Mouse (Mus musculus) forebrain, postnatal 0 days (tissue): Measurements from ENCODE around the gene Ralb. TPM values are rescaled to one million over a fixed set of nuclear protein-coding genes. Genes with fewer than 3 reads are reported as not detected.

Experiments used
- ATAC-seq: fragments of 200-750 bp; cut with Nextera tagmentation; 2 replicates; pipeline ENCODE4 v1.8.0; 2017; ENCODE audit warnings: mild to moderate bottlenecking, moderate library complexity
- DNase-seq: peaks from one replicate; pipeline ENCODE4 v3.0.0-alpha.2; 2015
- H3K27ac ChIP-seq: fragments of 300-500 bp; sonication (generic); 2 replicates; pipeline ENCODE4 v1.5.1; 2014; ENCODE audit warnings: low read depth, mild to moderate bottlenecking, antibody characterized with exemption, low read length, moderate library complexity, mixed read lengths
- H3K27me3 ChIP-seq: fragments of 300-500 bp; sonication (generic); 2 replicates; pipeline ENCODE4 v1.6.1; 2014; ENCODE audit warnings: mild to moderate bottlenecking, low read length, mixed read lengths; ENCODE audit not compliant: insufficient read depth
- H3K36me3 ChIP-seq: fragments of 300-500 bp; sonication (generic); 2 replicates; pipeline ENCODE4 v1.6.1; 2014; ENCODE audit warnings: mild to moderate bottlenecking, moderate library complexity; ENCODE audit not compliant: insufficient read depth
- H3K4me1 ChIP-seq: fragments of 300-500 bp; sonication (generic); 2 replicates; pipeline ENCODE4 v1.6.1; 2014; ENCODE audit warnings: antibody characterized with exemption; ENCODE audit not compliant: insufficient read depth
- H3K4me2 ChIP-seq: fragments of 300-500 bp; sonication (generic); 2 replicates; pipeline ENCODE4 v1.6.1; 2014; ENCODE audit warnings: low read depth, mild to moderate bottlenecking, moderate library complexity
- H3K4me3 ChIP-seq: fragments of 300-500 bp; sonication (generic); 2 replicates; pipeline ENCODE4 v1.5.1; 2014; ENCODE audit warnings: low read depth, low read length, mixed read lengths
- H3K9ac ChIP-seq: fragments of 300-500 bp; sonication (generic); 2 replicates; pipeline ENCODE4 v1.6.1; 2014; ENCODE audit warnings: mild to moderate bottlenecking
- H3K9me3 ChIP-seq: fragments of 300-500 bp; sonication (generic); 2 replicates; pipeline ENCODE4 v1.6.1; 2016; ENCODE audit warnings: low read length
- CTCF ChIP-seq: sonication (generic); IDR thresholded peaks from 2 replicates; pipeline ENCODE4 v1.5.1; 2016; ENCODE audit warnings: antibody characterized with exemption, control low read depth, low read depth
- WGBS: fragments of 180-500 bp; shearing (Covaris S2); extraction: QIAGEN DNeasy Blood & Tissue Kit; methylation state at CpG from one replicate; pipeline ENCODE4 v1.1.7; 2014; 5-methylcytosine and 5-hydroxymethylcytosine counted together
- polyA plus RNA-seq: library from polyadenylated mRNA; unstranded; fragments of >200 nt; fragmentation: Nextera tagmentation; extraction: Ambion mirVana; gene quantifications from 2 replicates; pipeline ENCODE4 v1.2.1, GENCODE M21; 2015
- total RNA-seq: library from RNA; depleted of rRNA; stranded (reverse); fragments of >200 nt; gene quantifications from 2 replicates; pipeline ENCODE4 v1.2.3, GENCODE M21; 2014

The Ralb gene
- total and polyA plus RNA-seq, 2 experiments from 2014 or later = 40.6 to 57.3 TPM

GRCm38 (mm10) chr1:119472648-119473047 lies 31.9 kb downstream of the Ralb start:
- H3K27me3 ChIP-seq = no peaks in the 10 kb centered on the region
- H3K9me3 ChIP-seq = no peaks in the 10 kb centered on the region
- DNase-seq = no peak
- no peak overlapping the region for H3K27ac ChIP-seq
- H3K4me1 ChIP-seq = 0 out of 2 replicates have a peak, but pooled peaks cover 3% of the 10 kb centered on the region
- H3K9ac ChIP-seq = no peak overlapping the region
- no peak overlapping the region for H3K4me3 ChIP-seq
- 50% methylated on average over 11 of the region's 11 CpGs for WGBS
- H3K36me3 ChIP-seq = peaks cover 38% of the 10 kb centered on the region
- ATAC-seq = peak; percentile 15; the same call in 1 of the 2 replicates
- TF ChIP-seq CTCF = no peak
- no peak overlapping the region for H3K4me2 ChIP-seq

DNA sequence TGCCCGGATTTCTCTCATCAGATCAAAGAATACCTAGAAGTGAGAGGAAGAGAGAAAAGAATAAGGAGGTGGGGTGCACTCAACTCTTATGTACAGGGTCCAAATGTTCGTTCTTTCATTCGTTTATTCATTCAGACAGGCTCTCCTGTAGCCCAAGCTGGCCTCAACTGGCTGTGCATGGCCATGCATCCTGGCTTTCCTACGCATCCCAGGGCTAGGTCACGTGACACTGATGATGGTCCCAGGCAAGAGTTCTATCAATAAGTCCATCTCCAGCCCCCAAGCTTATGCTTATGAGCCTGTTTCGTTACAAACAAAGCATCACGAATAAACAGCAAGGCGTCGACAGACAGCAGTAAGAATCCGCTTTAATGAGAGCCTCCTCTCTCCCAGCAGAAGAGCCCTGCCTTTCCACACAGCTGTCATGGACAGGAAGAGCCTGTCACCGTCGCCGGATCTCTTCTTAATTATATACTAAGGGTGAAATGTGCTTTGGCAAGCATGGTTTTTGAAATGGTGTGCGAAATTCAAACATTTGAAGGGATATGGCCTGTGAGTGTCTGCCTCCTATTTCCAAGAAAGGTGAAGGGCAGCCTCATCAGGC lies 32.7 kb downstream of the Ralb start:
- peaks cover 37% of the 10 kb centered on the region for H3K36me3 ChIP-seq
- no peak for TF ChIP-seq CTCF
- peak; percentile 86 for ATAC-seq
- no peak overlapping the region for H3K4me2 ChIP-seq
- no peak overlapping the region for H3K4me3 ChIP-seq
- no peaks in the 10 kb centered on the region for H3K27me3 ChIP-seq
- 0 out of 2 replicates have a peak, but pooled peaks cover 3% of the 10 kb centered on the region for H3K4me1 ChIP-seq
- WGBS = 40% methylated on average over 14 of the region's 14 CpGs
- no peaks in the 10 kb centered on the region for H3K9me3 ChIP-seq
- DNase-seq = peak; percentile 35
- H3K27ac ChIP-seq = peak overlapping the region; percentile 40
- H3K9ac ChIP-seq = no peak overlapping the region

DNA sequence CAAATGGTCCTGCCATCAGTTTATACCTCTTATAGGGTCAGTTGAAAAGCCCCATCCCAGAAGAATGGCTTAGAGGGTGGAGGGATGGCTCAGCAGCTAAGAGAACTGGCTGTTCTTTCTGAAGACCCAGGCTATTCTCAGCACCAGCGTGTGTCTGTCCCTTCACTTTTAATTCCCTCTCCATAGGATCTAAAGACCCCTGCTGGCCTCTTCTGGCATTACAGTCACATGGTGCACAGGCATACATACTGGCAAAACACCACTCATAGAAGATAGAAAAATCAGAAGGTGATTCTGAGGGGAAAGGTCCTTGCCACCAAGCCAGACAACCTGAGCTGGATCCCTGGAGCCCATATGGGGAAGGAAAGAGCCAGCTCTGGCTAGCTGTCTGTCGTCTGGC lies 41.2 kb downstream of the Ralb start:
- DNase-seq (peak; percentile 59), ATAC-seq (0 out of 2 replicates have a peak, but pooled peaks have one; percentile 39)
- WGBS = 42% methylated on average over 2 of the region's 2 CpGs
- Histone ChIP-seq H3K4me3 (no peak overlapping the region), H3K4me1 (no peaks in the 10 kb centered on the region), H3K4me2 (no peak overlapping the region), H3K36me3 (no peaks in the 10 kb centered on the region), H3K9ac (no peak overlapping the region), H3K9me3 (no peaks in the 10 kb centered on the region), H3K27me3 (no peaks in the 10 kb centered on the region), H3K27ac (no peak overlapping the region)
- TF ChIP-seq CTCF = peak; percentile 67

DNA sequence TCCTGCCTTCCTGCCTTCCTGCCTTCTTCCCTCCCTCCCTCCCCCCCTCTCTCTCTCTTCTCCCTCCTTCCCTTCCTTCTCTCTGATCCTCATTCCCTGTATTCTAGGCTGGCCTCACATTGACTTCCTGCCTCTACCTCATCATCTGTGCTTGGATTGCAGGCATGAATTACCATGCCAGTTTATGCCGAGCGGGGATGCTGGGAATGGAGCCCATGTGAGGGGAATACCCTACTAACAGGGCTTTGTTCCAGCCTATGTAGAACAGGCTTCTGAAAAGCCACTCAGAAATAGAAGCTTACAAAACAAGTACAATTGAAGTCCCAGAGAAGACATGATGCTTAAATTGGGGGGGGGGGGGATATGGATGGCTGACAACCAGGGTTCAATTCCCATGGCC lies 44.5 kb downstream of the Ralb start:
- DNase-seq (peak; percentile 63), ATAC-seq (peak; percentile 57)
- Histone ChIP-seq H3K4me3 (no peak overlapping the region), H3K27me3 (no peaks in the 10 kb centered on the region), H3K27ac (no peak overlapping the region), H3K9me3 (no peaks in the 10 kb centered on the region), H3K4me1 (no peaks in the 10 kb centered on the region), H3K4me2 (no peak overlapping the region), H3K36me3 (no peaks in the 10 kb centered on the region), H3K9ac (no peak overlapping the region)
- WGBS = 37% methylated on average over 2 of the region's 2 CpGs
- no peak for TF ChIP-seq CTCF

DNA sequence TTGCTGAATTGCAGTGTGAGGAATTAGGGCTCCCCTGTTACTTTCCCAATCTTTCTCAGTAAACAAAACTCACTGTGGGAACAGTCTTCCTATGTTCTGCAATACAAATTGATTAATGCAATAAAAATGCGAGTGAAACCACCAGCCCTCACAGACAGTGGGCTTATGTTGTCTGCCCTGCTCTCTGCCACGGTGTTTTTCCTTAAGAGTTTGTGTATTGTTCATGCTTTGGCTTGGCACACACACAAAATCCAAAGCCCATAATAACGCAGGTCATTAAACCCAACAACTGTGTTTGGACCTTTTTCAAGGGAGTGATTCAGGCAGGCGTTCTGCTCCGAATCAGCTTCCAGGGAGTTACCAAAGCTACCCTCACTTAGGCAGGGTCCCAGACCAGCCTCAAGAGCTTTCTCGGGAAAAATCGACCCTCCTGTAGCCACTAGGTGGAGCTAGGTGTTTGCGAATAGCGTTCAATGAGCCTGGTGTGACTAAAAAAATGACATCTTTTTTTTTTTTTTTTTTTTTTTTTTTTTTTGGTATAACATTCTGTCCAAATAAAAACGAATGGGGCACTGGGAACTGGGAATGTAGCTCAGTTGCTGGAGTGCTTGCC lies 46.5 kb downstream of the Ralb start:
- no peak overlapping the region for H3K9ac ChIP-seq
- peak; percentile 78 for TF ChIP-seq CTCF
- ATAC-seq (peak; percentile 54), DNase-seq (peak; percentile 88)
- no peak overlapping the region for H3K27ac ChIP-seq
- H3K4me2 ChIP-seq = no peak overlapping the region
- no peaks in the 10 kb centered on the region for H3K27me3 ChIP-seq
- H3K4me1 ChIP-seq = 0 out of 2 replicates have a peak, but pooled peaks cover 3% of the 10 kb centered on the region
- WGBS = 6% methylated on average over 10 of the region's 10 CpGs
- H3K9me3 ChIP-seq = no peaks in the 10 kb centered on the region
- no peaks in the 10 kb centered on the region for H3K36me3 ChIP-seq
- H3K4me3 ChIP-seq = no peak overlapping the region

DNA sequence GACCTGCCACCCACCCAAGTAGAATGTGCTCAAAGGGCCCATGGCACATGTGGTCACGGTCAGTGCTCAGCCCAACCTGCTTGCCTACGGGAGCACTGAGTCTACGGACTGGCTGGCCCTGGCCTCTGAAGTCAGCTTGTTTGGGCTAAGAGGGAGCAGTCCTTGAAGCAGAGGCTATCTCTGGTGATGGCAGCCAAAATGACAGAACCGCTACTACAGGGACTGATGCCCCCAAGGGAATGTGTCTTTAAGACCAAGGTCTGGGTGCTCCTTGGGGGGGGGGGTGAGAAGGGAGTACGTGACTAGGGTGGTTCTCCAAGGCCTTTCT lies 47.1 kb downstream of the Ralb start:
- no peaks in the 10 kb centered on the region for H3K27me3 ChIP-seq
- no peak for TF ChIP-seq CTCF
- WGBS = 54% methylated on average over 5 of the region's 5 CpGs
- no peaks in the 10 kb centered on the region for H3K9me3 ChIP-seq
- no peak overlapping the region for H3K27ac ChIP-seq
- no peak overlapping the region for H3K9ac ChIP-seq
- H3K4me1 ChIP-seq = 0 out of 2 replicates have a peak, but pooled peaks cover 3% of the 10 kb centered on the region
- 0 out of 2 replicates have a peak overlapping the region, but pooled peaks have one; percentile 8 for H3K4me2 ChIP-seq
- H3K36me3 ChIP-seq = no peaks in the 10 kb centered on the region
- peak; percentile 11 for ATAC-seq
- DNase-seq = no peak
- H3K4me3 ChIP-seq = no peak overlapping the region
